Mouse (Mus musculus): ENCODE results near the gene Rtn4rl2.
"Not testable (repeated sequence)": the region's sequence is repeated elsewhere in the genome, so short reads cannot be mapped to it uniquely, and the experiment has no call there.

DNA sequence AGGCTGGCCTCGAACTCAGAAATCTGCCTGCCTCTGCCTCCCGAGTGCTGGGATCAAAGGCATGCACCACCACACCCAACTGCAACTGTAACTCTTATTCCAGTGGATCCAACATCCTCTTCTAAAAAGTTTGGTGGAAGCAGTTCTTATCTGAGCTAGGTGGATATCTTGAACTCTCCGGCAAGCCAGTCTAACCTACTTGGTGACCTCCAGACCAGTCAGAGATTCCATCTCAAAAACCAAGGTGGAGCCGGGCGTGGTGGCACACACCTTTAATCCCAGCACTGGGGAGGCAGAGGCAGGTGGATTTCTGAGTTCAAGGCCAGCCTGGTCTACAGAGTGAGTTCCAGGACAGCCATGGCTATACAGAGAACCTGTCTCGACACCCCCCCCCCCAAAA, 10.2 kb upstream of the Rtn4rl2 start:
- TF ChIP-seq CTCF (IDR thresholded peaks at IDR 0.05; ENCODE audit: low read depth, low read length); POLR2A (IDR thresholded peaks at IDR 0.05; ENCODE audit: insufficient read depth, low read length): not testable (repeated sequence)
